Mouse (Mus musculus) embryonic facial prominence, embryonic 10.5 days (tissue): ENCODE results near the gene Col9a2. TPM values are rescaled to one million over a fixed set of nuclear protein-coding genes. Genes with fewer than 3 reads are reported as not detected.
A peak's percentile ranks its signal among the peaks of the same experiment; 100 is the strongest.

Source experiments
- DNase-seq: peaks from one replicate; pipeline ENCODE4 v3.0.0-alpha.2; 2017; ENCODE audit warnings: low spot score
- H3K27ac ChIP-seq: fragments of 300-500 bp; sonication (generic); replicated peaks from 2 replicates; pipeline ENCODE4 v1.5.1; 2016; ENCODE audit warnings: mild to moderate bottlenecking
- H3K27me3 ChIP-seq: fragments of 300-500 bp; sonication (generic); replicated peaks from 2 replicates; pipeline ENCODE4 v1.6.1; 2016; ENCODE audit warnings: low read depth, mild to moderate bottlenecking; ENCODE audit not compliant: poor library complexity, severe bottlenecking
- H3K36me3 ChIP-seq: fragments of 300-500 bp; sonication (generic); replicated peaks from 2 replicates; pipeline ENCODE4 v1.6.1; 2016; ENCODE audit warnings: mild to moderate bottlenecking, moderate library complexity
- H3K4me1 ChIP-seq: fragments of 300-500 bp; sonication (generic); 2 replicates; pipeline ENCODE4 v1.6.1; 2016
- H3K4me3 ChIP-seq: fragments of 300-500 bp; sonication (generic); 2 replicates; pipeline ENCODE4 v1.5.1; 2016; ENCODE audit warnings: mild to moderate bottlenecking, moderate library complexity
- H3K9me3 ChIP-seq: fragments of 300-500 bp; sonication (generic); 2 replicates; pipeline ENCODE4 v1.6.1; 2016; ENCODE audit warnings: mild to moderate bottlenecking
- WGBS: fragments of 180-500 bp; shearing (Covaris S2); methylation state at CpG from one replicate; pipeline ENCODE4 v1.1.7; 2016; 5-methylcytosine and 5-hydroxymethylcytosine counted together
- polyA plus RNA-seq: library from polyadenylated mRNA; unstranded; fragments of >200 nt; fragmentation: Nextera tagmentation; extraction: Ambion mirVana; gene quantifications from 2 replicates; pipeline ENCODE4 v1.2.1, GENCODE M21; 2016

The Col9a2 gene
- polyA plus RNA-seq, result 5.1 and 6.0 TPM in 2 replicates

DNA sequence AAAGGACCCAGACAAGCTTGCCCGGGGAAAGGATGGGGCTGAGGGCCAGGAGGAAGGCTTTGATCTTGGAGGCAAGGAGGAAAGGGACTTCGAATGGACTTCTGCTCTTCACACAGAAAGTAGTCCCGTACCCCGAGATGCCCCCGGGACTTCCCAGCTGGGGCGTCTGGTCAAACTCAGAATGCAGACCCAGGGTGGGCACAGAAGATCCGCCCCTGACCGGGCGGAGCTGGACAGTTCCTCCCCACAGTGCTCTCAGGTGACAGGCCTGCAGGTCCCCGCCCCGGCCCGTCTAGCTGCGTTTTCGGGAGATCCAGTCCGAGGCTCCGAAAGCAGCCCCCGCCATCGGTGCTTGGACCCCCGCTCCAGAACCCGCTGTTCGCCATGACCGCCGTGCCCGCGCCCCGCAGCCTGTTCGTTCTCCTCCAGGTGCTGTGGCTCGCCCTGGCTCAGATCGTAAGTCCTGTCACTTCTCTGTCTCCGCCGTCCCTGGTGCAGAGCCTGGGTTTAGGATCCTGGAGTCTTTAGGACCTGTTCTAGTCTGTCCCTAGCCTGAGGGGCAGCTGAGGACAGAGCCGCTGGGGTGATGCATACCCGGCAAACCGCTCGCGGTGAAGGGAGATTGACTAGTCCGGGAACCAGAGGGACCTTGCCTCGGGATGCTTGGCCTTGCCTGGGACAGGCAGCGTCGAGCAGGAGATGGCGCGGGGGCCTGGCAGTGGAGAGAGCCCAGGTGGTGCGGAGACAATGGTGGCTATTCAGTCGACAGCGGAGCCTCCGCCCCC lies at the start of gene Col9a2:
Gene Col9a2 (plus strand): TSS at position 55 of the 785 bp plus-strand sequence.
- DNase-seq, result peak; percentile 66
- Histone ChIP-seq H3K27me3 (peaks cover 33% of the 10 kb centered on the region), H3K4me3 (peak within 1 kb of the TSS; percentile 62), H3K36me3 (0 out of 2 replicates have a peak, but pooled peaks cover 4% of the 10 kb centered on the region), H3K9me3 (no peaks in the 10 kb centered on the region), H3K4me1 (peaks cover 40% of the 10 kb centered on the region), H3K27ac (peak within 1 kb of the TSS; percentile 58)
- 3% methylated on average over 46 of the region's 46 CpGs for WGBS

DNA sequence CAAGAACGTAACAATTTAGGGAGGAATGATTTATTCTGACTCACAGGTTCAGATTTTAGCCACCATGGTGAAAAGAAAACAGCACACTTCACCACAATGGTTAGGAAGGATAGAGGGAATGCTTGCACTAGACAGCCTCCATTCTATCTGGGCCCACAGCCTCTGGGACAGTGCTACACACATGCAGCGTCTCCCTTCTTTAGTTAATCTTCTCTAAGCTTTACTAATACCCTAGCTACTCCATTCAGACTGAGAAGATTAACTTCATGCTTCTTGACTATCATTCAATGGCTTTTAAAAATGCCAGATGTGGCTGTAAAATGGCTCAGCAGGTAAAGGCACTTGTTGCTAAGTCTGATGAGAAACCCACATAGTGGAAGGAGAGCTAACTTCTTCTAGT lies 46.9 kb upstream of the Col9a2 start:
- H3K36me3 ChIP-seq, result no peaks in the 10 kb centered on the region
- H3K27me3 ChIP-seq, result no peaks in the 10 kb centered on the region
- no peak overlapping the region for H3K27ac ChIP-seq
- no peaks in the 10 kb centered on the region; the same call in 1 of the 2 replicates for H3K4me1 ChIP-seq
- no peak overlapping the region for H3K4me3 ChIP-seq
- no peak for DNase-seq
- 65% methylated on average over 2 of the region's 2 CpGs for WGBS
- H3K9me3 ChIP-seq, result peaks cover 5% of the 10 kb centered on the region; the same call in 1 of the 2 replicates

DNA sequence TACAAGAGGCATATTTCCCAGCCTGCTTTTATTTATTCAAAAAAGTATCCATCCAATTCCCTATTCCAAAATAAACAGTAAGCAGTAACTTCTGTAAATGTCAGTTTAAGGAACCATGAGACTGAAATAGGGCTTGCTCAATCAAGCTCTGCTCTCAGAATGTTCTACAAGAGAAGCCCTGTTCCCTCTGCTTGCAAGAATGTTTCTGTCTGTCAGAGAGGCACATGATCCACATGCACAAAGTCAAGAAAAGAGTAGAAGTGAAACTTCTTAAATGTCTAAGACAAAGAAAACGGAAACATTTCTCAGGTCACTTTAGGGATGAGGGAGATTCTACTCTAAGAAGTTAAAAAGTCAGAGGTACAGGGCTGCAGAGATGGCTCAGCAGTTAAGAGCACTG lies 46.2 kb upstream of the Col9a2 start:
- 89% methylated on average over 1 of the region's 1 CpGs for WGBS
- Histone ChIP-seq H3K4me1 (no peaks in the 10 kb centered on the region; the same call in 1 of the 2 replicates), H3K27me3 (no peaks in the 10 kb centered on the region), H3K27ac (no peak overlapping the region), H3K9me3 (peaks cover 5% of the 10 kb centered on the region; the same call in 1 of the 2 replicates), H3K4me3 (no peak overlapping the region), H3K36me3 (no peaks in the 10 kb centered on the region)
- DNase-seq, result no peak

DNA sequence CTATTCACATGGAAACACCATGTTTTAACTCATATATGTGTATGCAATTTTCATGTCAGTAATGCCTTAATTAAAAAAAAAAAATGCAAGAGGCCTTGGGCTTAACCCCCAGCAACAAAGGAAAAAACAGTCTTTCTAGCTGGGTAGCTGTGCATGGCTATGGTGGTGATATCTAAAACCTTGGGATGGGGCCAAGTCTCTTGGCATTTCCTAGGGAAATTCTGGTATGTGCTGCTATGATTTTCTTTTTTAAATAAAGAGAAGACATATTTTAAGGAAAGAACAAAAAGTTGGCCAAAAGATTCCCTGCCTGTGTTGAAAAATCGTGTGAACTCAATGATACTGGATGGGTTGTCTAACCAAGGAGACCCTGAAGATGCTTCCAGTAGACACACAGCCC lies 43.3 kb upstream of the Col9a2 start:
- H3K27ac ChIP-seq, result no peak overlapping the region
- 87% methylated on average over 1 of the region's 1 CpGs for WGBS
- no peak for DNase-seq
- H3K36me3 ChIP-seq, result no peaks in the 10 kb centered on the region
- peaks cover 4% of the 10 kb centered on the region for H3K4me1 ChIP-seq
- no peaks in the 10 kb centered on the region for H3K27me3 ChIP-seq
- H3K9me3 ChIP-seq, result no peaks in the 10 kb centered on the region
- no peak overlapping the region for H3K4me3 ChIP-seq

GRCm38 (mm10) chr4:121001042-121001441 lies 38.1 kb upstream of the Col9a2 start:
- WGBS, result 85% methylated on average over 2 of the region's 2 CpGs
- Histone ChIP-seq H3K4me3 (no peak overlapping the region), H3K36me3 (no peaks in the 10 kb centered on the region), H3K27me3 (0 out of 2 replicates have a peak, but pooled peaks cover 3% of the 10 kb centered on the region), H3K4me1 (peaks cover 42% of the 10 kb centered on the region), H3K9me3 (no peaks in the 10 kb centered on the region), H3K27ac (no peak overlapping the region)
- no peak for DNase-seq

DNA sequence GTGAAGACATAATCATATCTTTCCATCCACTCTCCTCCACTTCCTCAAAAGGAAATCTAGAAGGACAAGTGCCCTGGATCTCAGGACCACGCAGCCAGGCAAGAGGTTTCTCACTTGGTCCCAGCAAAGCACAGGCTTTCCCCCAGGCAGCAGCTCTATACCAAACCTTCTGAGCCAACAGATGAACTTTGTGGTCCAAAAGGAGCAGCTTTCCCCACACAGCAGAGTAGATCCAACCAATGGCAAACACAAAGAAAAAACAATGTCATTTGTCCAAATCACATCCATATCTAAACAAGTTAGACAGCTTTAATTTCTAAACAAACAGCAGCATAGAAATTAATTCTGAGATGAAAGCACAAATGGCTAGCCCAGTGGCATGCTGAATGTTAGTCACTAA lies 37.5 kb upstream of the Col9a2 start:
- Histone ChIP-seq H3K9me3 (no peaks in the 10 kb centered on the region), H3K27me3 (0 out of 2 replicates have a peak, but pooled peaks cover 3% of the 10 kb centered on the region), H3K4me3 (no peak overlapping the region), H3K36me3 (no peaks in the 10 kb centered on the region), H3K4me1 (peaks cover 43% of the 10 kb centered on the region), H3K27ac (no peak overlapping the region)
- DNase-seq, result no peak
- 90% methylated on average over 1 of the region's 1 CpGs for WGBS

GRCm38 (mm10) chr4:121002400-121003171 lies 36.6 kb upstream of the Col9a2 start:
- no peak overlapping the region for H3K4me3 ChIP-seq
- peaks cover 43% of the 10 kb centered on the region for H3K4me1 ChIP-seq
- DNase-seq, result peak; percentile 46
- H3K36me3 ChIP-seq, result no peaks in the 10 kb centered on the region
- H3K27me3 ChIP-seq, result 0 out of 2 replicates have a peak, but pooled peaks cover 3% of the 10 kb centered on the region
- H3K27ac ChIP-seq, result peak overlapping the region; percentile 67
- no peaks in the 10 kb centered on the region for H3K9me3 ChIP-seq
- WGBS, result 25% methylated on average over 8 of the region's 8 CpGs

DNA sequence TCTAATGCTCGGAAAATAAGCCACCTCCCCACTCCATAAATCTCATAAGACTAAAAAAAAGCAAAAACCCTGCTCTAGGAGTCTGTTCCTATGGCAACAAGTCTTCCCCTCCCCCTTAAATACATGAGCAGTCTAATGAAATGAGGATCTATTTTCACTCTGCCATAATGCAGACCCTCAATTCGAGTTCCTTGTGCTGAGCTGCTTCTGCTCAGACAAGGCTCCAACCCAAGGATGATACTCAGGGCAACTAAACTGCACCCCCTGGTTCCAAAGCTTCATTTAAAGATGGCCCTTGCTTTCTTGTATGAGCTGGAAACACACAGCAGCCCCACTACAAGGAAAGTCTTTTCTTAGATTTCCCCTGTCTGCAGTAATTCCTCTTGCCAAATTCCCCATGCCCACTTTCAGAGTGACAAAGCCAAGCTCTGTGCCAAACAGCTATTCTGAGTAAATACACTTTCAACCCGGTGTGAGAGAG lies 35.5 kb upstream of the Col9a2 start:
- Histone ChIP-seq H3K27me3 (0 out of 2 replicates have a peak, but pooled peaks cover 3% of the 10 kb centered on the region), H3K27ac (peak overlapping the region; percentile 51; the same call in 1 of the 2 replicates), H3K36me3 (no peaks in the 10 kb centered on the region), H3K9me3 (no peaks in the 10 kb centered on the region), H3K4me1 (peaks cover 49% of the 10 kb centered on the region), H3K4me3 (no peak overlapping the region)
- DNase-seq, result no peak
- WGBS, result 52% methylated on average over 3 of the region's 3 CpGs

GRCm38 (mm10) chr4:121004679-121005078 lies 34.5 kb upstream of the Col9a2 start:
- 0 out of 2 replicates have a peak, but pooled peaks cover 3% of the 10 kb centered on the region for H3K27me3 ChIP-seq
- H3K9me3 ChIP-seq, result no peaks in the 10 kb centered on the region
- DNase-seq, result no peak
- H3K4me3 ChIP-seq, result no peak overlapping the region
- H3K27ac ChIP-seq, result no peak overlapping the region
- 83% methylated on average over 4 of the region's 4 CpGs for WGBS
- H3K4me1 ChIP-seq, result peaks cover 52% of the 10 kb centered on the region
- no peaks in the 10 kb centered on the region for H3K36me3 ChIP-seq

- Histone ChIP-seq H3K4me1 (peaks cover 43% of the 10 kb centered on the region), H3K27me3 (0 out of 2 replicates have a peak, but pooled peaks cover 3% of the 10 kb centered on the region), H3K9me3 (no peaks in the 10 kb centered on the region), H3K36me3 (no peaks in the 10 kb centered on the region), H3K4me3 (no peak overlapping the region), H3K27ac (no peak overlapping the region)
- DNase-seq, result no peak
Measured at GRCm38 (mm10) chr4:121007006-121007405, 32.2 kb upstream of the Col9a2 start.

- no peak for DNase-seq
- Histone ChIP-seq H3K27me3 (0 out of 2 replicates have a peak, but pooled peaks cover 3% of the 10 kb centered on the region), H3K4me1 (peaks cover 31% of the 10 kb centered on the region), H3K4me3 (no peak overlapping the region), H3K27ac (no peak overlapping the region), H3K36me3 (no peaks in the 10 kb centered on the region), H3K9me3 (no peaks in the 10 kb centered on the region)
- WGBS, result 65% methylated on average over 3 of the region's 3 CpGs
Measured at GRCm38 (mm10) chr4:121008071-121008745, 31.0 kb upstream of the Col9a2 start.

DNA sequence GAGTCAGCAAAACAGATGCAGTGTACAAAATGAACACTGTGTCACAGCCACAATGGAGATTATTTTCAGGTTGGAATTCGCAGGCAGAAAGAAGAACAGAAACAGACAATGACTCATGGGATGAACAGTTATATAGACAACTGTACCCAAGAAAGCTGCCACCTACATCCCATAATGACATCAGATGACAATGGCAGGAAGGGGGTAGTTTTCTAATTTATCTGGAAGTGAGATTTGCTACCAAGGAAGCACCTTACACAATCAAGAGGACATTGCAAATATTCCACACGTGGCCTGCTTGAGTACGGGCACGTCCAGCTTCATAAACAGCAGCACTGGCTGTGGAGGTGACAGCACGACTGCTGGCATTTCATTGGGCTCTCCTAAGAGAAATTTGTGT lies 30.0 kb upstream of the Col9a2 start:
- 87% methylated on average over 5 of the region's 5 CpGs for WGBS

More for the DNA sequence above, 30.0 kb upstream of the Col9a2 start:
- H3K36me3 ChIP-seq, result no peaks in the 10 kb centered on the region
- 0 out of 2 replicates have a peak, but pooled peaks cover 3% of the 10 kb centered on the region for H3K27me3 ChIP-seq
- peaks cover 22% of the 10 kb centered on the region for H3K4me1 ChIP-seq
- H3K9me3 ChIP-seq, result no peaks in the 10 kb centered on the region
- no peak for DNase-seq
- no peak overlapping the region for H3K4me3 ChIP-seq
- H3K27ac ChIP-seq, result no peak overlapping the region
